Mouse (Mus musculus): Measurements from ENCODE around the gene Flot1.

The Flot1 gene

GRCm38 (mm10) chr17:35822964-35823937 is at the start of gene Flot1:
TSS of gene Flot1 (plus strand) at chr17:35823230.
- ATAC-seq (ENCODE audit: insufficient number of reproducible peaks, low FRiP score, low TSS enrichment) = peak; percentile 62

GRCm38 (mm10) chr17:35776811-35777609 is 46.0 kb upstream of the Flot1 start:
- ATAC-seq (ENCODE audit: insufficient number of reproducible peaks, low FRiP score, low TSS enrichment) = peak; percentile 87

GRCm38 (mm10) chr17:35778965-35779364 is 44.1 kb upstream of the Flot1 start:
- no peak for ATAC-seq (ENCODE audit: insufficient number of reproducible peaks, low FRiP score, low TSS enrichment)

- ATAC-seq (ENCODE audit: insufficient number of reproducible peaks, low FRiP score, low TSS enrichment) = no peak
Observed at GRCm38 (mm10) chr17:35779466-35780205, 43.4 kb upstream of the Flot1 start.

- no peak for ATAC-seq (ENCODE audit: insufficient number of reproducible peaks, low FRiP score, low TSS enrichment)
Observed at GRCm38 (mm10) chr17:35780362-35780761, 42.7 kb upstream of the Flot1 start.

- ATAC-seq (ENCODE audit: insufficient number of reproducible peaks, low FRiP score, low TSS enrichment) = no peak
Observed at GRCm38 (mm10) chr17:35782398-35782797, 40.6 kb upstream of the Flot1 start.

- no peak for ATAC-seq (ENCODE audit: insufficient number of reproducible peaks, low FRiP score, low TSS enrichment)
Observed at GRCm38 (mm10) chr17:35782924-35783323, 40.1 kb upstream of the Flot1 start.

- ATAC-seq (ENCODE audit: insufficient number of reproducible peaks, low FRiP score, low TSS enrichment) = no peak
Observed at GRCm38 (mm10) chr17:35783944-35784343, 39.1 kb upstream of the Flot1 start.

- no peak for ATAC-seq (ENCODE audit: insufficient number of reproducible peaks, low FRiP score, low TSS enrichment)
Observed at GRCm38 (mm10) chr17:35785140-35785539, 37.9 kb upstream of the Flot1 start.

GRCm38 (mm10) chr17:35787493-35787892 is 35.5 kb upstream of the Flot1 start:
- no peak for ATAC-seq (ENCODE audit: insufficient number of reproducible peaks, low FRiP score, low TSS enrichment)

- ATAC-seq (ENCODE audit: insufficient number of reproducible peaks, low FRiP score, low TSS enrichment) = no peak
Observed at GRCm38 (mm10) chr17:35788025-35788424, 35.0 kb upstream of the Flot1 start.

- ATAC-seq (ENCODE audit: insufficient number of reproducible peaks, low FRiP score, low TSS enrichment) = no peak
Observed at GRCm38 (mm10) chr17:35790933-35791332, 32.1 kb upstream of the Flot1 start.

- ATAC-seq (ENCODE audit: insufficient number of reproducible peaks, low FRiP score, low TSS enrichment) = no peak
Observed at GRCm38 (mm10) chr17:35792837-35793236, 30.2 kb upstream of the Flot1 start.

GRCm38 (mm10) chr17:35795099-35795498 is 27.9 kb upstream of the Flot1 start:
- ATAC-seq (ENCODE audit: insufficient number of reproducible peaks, low FRiP score, low TSS enrichment) = no peak

- ATAC-seq (ENCODE audit: insufficient number of reproducible peaks, low FRiP score, low TSS enrichment) = no peak
Observed at GRCm38 (mm10) chr17:35795656-35796055, 27.4 kb upstream of the Flot1 start.

- no peak for ATAC-seq (ENCODE audit: insufficient number of reproducible peaks, low FRiP score, low TSS enrichment)
Observed at GRCm38 (mm10) chr17:35796835-35797234, 26.2 kb upstream of the Flot1 start.

- no peak for ATAC-seq (ENCODE audit: insufficient number of reproducible peaks, low FRiP score, low TSS enrichment)
Observed at GRCm38 (mm10) chr17:35800905-35801304, 22.1 kb upstream of the Flot1 start.

- no peak for ATAC-seq (ENCODE audit: insufficient number of reproducible peaks, low FRiP score, low TSS enrichment)
Observed at GRCm38 (mm10) chr17:35803020-35803419, 20.0 kb upstream of the Flot1 start.

- no peak for ATAC-seq (ENCODE audit: insufficient number of reproducible peaks, low FRiP score, low TSS enrichment)
Observed at GRCm38 (mm10) chr17:35803858-35804399, 19.1 kb upstream of the Flot1 start.

GRCm38 (mm10) chr17:35808073-35808472 is 15.0 kb upstream of the Flot1 start:
- no peak; the same call in 1 of the 2 replicates for ATAC-seq (ENCODE audit: insufficient number of reproducible peaks, low FRiP score, low TSS enrichment)

Measured in cerebellum, adult (tissue).